Comparison of ENCODE assay signal across 11 mouse cellular contexts in the genomic region with DNA sequence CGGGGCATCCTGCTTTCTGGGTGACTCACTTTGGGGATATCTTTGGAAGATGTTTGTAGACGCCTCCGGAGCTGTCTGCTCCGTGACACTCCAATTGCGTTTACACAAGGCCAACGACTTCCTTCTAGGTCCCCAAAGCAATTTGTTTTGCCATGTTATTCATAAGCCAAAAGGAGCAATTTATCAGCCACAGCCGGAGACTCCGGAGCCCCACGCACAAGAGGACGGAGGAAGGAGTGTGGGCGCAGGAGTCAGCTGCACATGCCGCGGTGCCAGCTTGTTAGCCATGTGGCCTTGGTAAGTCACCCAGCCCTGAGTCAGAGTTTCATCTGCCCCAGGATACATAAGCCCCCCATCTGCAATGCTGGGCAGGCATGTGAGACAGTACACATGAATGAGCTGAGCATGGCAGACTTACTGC.
DNase-seq lines count a peak whose midpoint lies in the region; ATAC-seq lines count a peak whose summit lies in the region.
"Had no signal": no experiment of that assay in that cellular context is flagged by ENCODE, and none has a peak within 500 bp of the region (broad histone marks: within the 10 kb centered on the region; RNA-seq: fewer than 3 reads in every experiment).

No protein-coding gene starts in this region.

- no peak overlapping the region for H3K4me3 ChIP-seq in liver, embryonic 12.5 days

- no peaks in the 10 kb centered on the region for H3K9me3 ChIP-seq in liver, embryonic 12.5 days (replicated peaks)

- no peak overlapping the region for H3K4me2 ChIP-seq in liver, embryonic 12.5 days
- H3K4me2 ChIP-seq: heart, embryonic 11.5 days had no signal

- DNase-seq in left cerebral cortex, adult 18-20 months (ENCODE audit: low spot score in 2 of 2), result peak; percentile 54 to 64
- no peak for DNase-seq in left cerebral cortex, adult 11 months (ENCODE audit: low spot score)
- DNase-seq in Muller cell, postnatal 12 days (ENCODE audit: inconsistent ontology term), result peak; percentile 63
- peak; percentile 70 for DNase-seq in adrenal gland, postnatal 14 days
- peak; percentile 43 to 58 for DNase-seq in layer of hippocampus, postnatal 14 days (ENCODE audit: low spot score in 2 of 2)
- DNase-seq in gastrocnemius, postnatal 10 days, result no peak
- DNase-seq: cerebellum, postnatal 36 days; lung, adult 18-20 months; thymus, postnatal 25 days had no signal

- 81% methylated on average over 13 of the region's 13 CpGs for WGBS in liver, embryonic 12.5 days (ENCODE audit: insufficient replicate concordance)

- no peak overlapping the region for H3K27ac ChIP-seq in liver, embryonic 12.5 days

- ATAC-seq in liver, embryonic 12.5 days, result no peak

- H3K9ac ChIP-seq in liver, embryonic 12.5 days, result no peak overlapping the region

- peaks cover 11% of the 10 kb centered on the region for H3K36me3 ChIP-seq in liver, embryonic 12.5 days

- H3K4me1 ChIP-seq in liver, embryonic 12.5 days, result peaks cover 15% of the 10 kb centered on the region

- H3K27me3 ChIP-seq in liver, embryonic 12.5 days (replicated peaks), result no peaks in the 10 kb centered on the region

Comparison
In these comparisons a context has a peak if more than half of its experiments do, and no peak if none do; other contexts are left out.
1. DNase-seq: peak in left cerebral cortex, adult 18-20 months (2 of 2), Muller cell, postnatal 12 days (single experiment), adrenal gland, postnatal 14 days (single experiment) and layer of hippocampus, postnatal 14 days (2 of 2); none in left cerebral cortex, adult 11 months (single experiment) and gastrocnemius, postnatal 10 days (single experiment).